Mouse (Mus musculus) kidney, embryonic 14.5 days (tissue): Measurements from ENCODE around the gene Rims3. TPM values are rescaled to one million over a fixed set of nuclear protein-coding genes. Genes with fewer than 3 reads are reported as not detected.

Experiments
- ATAC-seq: fragments of 200-750 bp; cut with Nextera tagmentation; 2 replicates; pipeline ENCODE4 v1.8.0; 2017; ENCODE audit warnings: moderate number of reproducible peaks, mild to moderate bottlenecking, moderate TSS enrichment, moderate library complexity; ENCODE audit not compliant: low FRiP score, low TSS enrichment
- H3K27ac ChIP-seq: fragments of 300-500 bp; sonication (generic); 2 replicates; pipeline ENCODE4 v1.5.1; 2014; ENCODE audit warnings: low read depth, mild to moderate bottlenecking, low read length, moderate library complexity, mixed read lengths
- H3K27me3 ChIP-seq: fragments of 300-500 bp; sonication (generic); 2 replicates; pipeline ENCODE4 v1.6.1; 2014; ENCODE audit warnings: mild to moderate bottlenecking, low read length; ENCODE audit not compliant: control insufficient read depth, insufficient read depth
- H3K36me3 ChIP-seq: fragments of 300-500 bp; sonication (generic); 2 replicates; pipeline ENCODE4 v1.6.1; 2014; ENCODE audit warnings: low read length, mixed read lengths; ENCODE audit not compliant: control insufficient read depth, insufficient read depth
- H3K4me1 ChIP-seq: fragments of 300-500 bp; sonication (generic); 2 replicates; pipeline ENCODE4 v1.6.1; 2014; ENCODE audit warnings: low read length, mixed read lengths; ENCODE audit not compliant: control insufficient read depth, insufficient read depth
- H3K4me2 ChIP-seq: fragments of 300-500 bp; sonication (generic); replicated peaks from 2 replicates; pipeline ENCODE4 v1.6.1; 2014; ENCODE audit warnings: low read depth, mild to moderate bottlenecking, low read length
- H3K4me3 ChIP-seq: fragments of 300-500 bp; sonication (generic); 2 replicates; pipeline ENCODE4 v1.5.1; 2014; ENCODE audit warnings: mild to moderate bottlenecking, low read length
- H3K9ac ChIP-seq: fragments of 300-500 bp; sonication (generic); 2 replicates; pipeline ENCODE4 v1.6.1; 2014; ENCODE audit warnings: low read depth, mild to moderate bottlenecking, low read length, moderate library complexity
- H3K9me3 ChIP-seq: fragments of 300-500 bp; sonication (generic); 2 replicates; pipeline ENCODE4 v1.6.1; 2016; ENCODE audit warnings: low read length; ENCODE audit not compliant: control insufficient read depth
- WGBS: fragments of 180-500 bp; shearing (Covaris S2); extraction: QIAGEN DNeasy Blood & Tissue Kit; methylation state at CpG from one replicate; pipeline ENCODE4 v1.1.7; 2014; 5-methylcytosine and 5-hydroxymethylcytosine counted together
- polyA plus RNA-seq: library from polyadenylated mRNA; unstranded; fragments of >200 nt; fragmentation: Nextera tagmentation; extraction: Ambion mirVana; gene quantifications from 2 replicates; pipeline ENCODE4 v1.2.1, GENCODE M21; 2014

The Rims3 gene
- polyA plus RNA-seq, result 0.21 and 0.31 TPM in 2 replicates

DNA sequence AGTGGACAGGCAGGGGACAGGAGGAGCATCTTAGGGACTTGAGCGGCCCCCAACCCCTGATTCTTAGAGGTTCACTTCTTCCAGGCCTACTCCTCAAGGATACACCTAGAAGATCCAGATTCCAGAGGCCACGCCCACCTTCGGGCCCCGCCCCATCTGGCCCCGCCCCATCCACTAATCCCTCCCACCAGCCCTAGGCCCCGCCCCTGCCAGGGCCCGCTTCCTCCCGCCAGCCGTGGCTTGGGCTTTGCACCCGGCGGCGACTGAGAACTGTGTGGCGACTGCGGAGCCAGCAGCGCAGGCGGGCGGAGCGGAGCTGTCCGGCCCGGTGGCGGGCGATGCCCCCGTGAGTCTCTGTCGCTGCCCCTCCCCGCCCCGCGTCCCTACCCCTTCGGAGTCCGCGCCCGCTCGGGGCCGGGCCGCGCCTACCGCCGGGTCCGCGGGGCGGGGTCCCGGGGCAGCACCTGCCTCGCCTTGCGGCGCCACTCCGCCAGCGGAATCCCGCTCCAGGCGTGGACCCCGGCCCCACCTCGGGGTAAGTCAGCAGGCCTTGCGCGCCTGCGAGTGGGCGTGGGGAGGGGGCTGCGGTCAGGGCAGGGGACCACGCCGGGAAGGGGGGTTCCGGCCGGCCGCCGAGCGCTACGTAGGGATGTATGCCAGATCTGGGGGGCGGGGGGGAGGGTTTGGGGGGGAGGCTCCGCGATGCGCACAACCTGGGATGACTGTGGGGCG lies at the start of gene Rims3:
Gene Rims3, plus strand, starts transcription at position 229 of the 732 bp plus-strand sequence.
- 2% methylated on average over 57 of the region's 68 CpGs for whole genome bisulfite sequencing
- Histone ChIP-seq H3K9ac (peak within 1 kb of the TSS; percentile 69), H3K4me3 (peak within 1 kb of the TSS; percentile 63), H3K27ac (no peak within 1 kb of the TSS), H3K27me3 (peaks cover 39% of the 10 kb centered on the region), H3K4me1 (0 out of 2 replicates have a peak, but pooled peaks cover 4% of the 10 kb centered on the region), H3K9me3 (no peaks in the 10 kb centered on the region), H3K36me3 (no peaks in the 10 kb centered on the region), H3K4me2 (peak within 1 kb of the TSS; percentile 97)
- peak; percentile 85 for ATAC-seq

DNA sequence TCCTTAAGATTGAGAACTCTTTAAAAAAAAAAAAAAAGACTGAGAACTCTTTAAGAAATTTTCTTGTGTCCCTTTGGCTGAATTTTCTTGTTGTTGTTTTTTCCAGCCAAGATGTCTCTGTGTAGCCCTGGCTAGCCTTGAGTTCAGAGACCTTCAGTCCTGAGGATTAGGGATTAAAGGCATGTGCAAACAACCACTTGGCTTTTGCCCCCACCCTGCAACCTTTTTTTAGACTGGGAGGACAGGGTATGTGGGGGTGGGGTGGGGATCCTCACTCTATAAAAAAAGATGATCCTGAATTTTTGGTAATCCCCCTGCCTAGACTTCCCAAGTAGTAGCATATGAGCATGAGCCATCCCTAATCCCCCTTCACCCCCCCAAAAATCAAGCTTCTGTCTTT lies 48.8 kb upstream of the Rims3 start:
- Histone ChIP-seq H3K27me3 (no peaks in the 10 kb centered on the region), H3K9ac (no peak overlapping the region), H3K4me2 (no peak overlapping the region), H3K36me3 (peaks cover 4% of the 10 kb centered on the region), H3K9me3 (no peaks in the 10 kb centered on the region), H3K27ac (no peak overlapping the region), H3K4me1 (0 out of 2 replicates have a peak, but pooled peaks cover 6% of the 10 kb centered on the region), H3K4me3 (no peak overlapping the region)
- ATAC-seq, result no peak

DNA sequence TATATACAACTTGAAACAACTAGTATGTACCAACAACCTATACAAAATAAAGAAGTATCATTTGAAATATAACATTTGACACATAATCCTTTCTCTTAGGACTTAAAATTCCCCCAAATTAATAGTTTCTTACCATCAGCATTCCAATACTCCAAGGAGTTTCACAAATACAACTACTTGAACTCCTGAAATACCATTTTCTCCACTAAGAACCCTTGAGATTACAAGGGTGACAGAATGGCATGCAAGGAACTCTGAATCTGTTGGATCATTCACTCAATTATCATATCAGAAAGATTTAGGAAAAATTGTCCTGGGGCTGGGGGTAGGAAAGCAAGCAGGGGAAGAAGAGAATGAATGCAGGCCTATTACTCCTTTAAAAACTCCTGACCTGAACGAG lies 40.9 kb upstream of the Rims3 start:
- peak overlapping the region; percentile 66; the same call in 1 of the 2 replicates for H3K9ac ChIP-seq
- peak overlapping the region; percentile 63 for H3K4me3 ChIP-seq
- H3K4me2 ChIP-seq, result peak overlapping the region; percentile 51
- H3K27ac ChIP-seq, result peak overlapping the region; percentile 78
- H3K9me3 ChIP-seq, result no peaks in the 10 kb centered on the region
- ATAC-seq, result no peak
- H3K27me3 ChIP-seq, result no peaks in the 10 kb centered on the region
- peaks cover 35% of the 10 kb centered on the region for H3K4me1 ChIP-seq
- H3K36me3 ChIP-seq, result no peaks in the 10 kb centered on the region
- 13% methylated on average over 1 of the region's 1 CpGs for WGBS

DNA sequence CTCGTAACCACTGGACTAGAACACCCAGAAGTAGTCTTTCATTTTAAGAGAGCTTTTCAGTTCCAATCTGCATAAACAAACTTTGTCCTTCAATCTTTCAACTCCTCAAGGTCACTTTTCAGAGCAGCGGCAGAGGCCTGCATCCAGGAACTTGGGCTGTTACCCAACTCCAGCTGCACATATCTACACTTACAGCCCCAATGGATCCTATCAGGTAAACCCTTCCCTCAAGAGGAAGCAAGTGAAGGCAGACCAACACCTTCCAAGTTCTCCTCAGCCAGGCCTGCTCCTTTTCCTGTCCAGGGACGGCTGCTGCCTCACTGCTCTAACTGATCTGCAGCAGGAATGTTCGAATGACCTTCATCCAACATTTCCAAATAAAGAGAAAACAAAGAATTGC lies 40.4 kb upstream of the Rims3 start:
- ATAC-seq, result no peak
- Histone ChIP-seq H3K27me3 (no peaks in the 10 kb centered on the region), H3K4me2 (peak overlapping the region; percentile 51), H3K36me3 (no peaks in the 10 kb centered on the region), H3K9ac (peak overlapping the region; percentile 66), H3K9me3 (no peaks in the 10 kb centered on the region), H3K4me1 (peaks cover 35% of the 10 kb centered on the region), H3K4me3 (peak overlapping the region; percentile 63), H3K27ac (peak overlapping the region; percentile 78)
- WGBS, result 21% methylated on average over 4 of the region's 4 CpGs

DNA sequence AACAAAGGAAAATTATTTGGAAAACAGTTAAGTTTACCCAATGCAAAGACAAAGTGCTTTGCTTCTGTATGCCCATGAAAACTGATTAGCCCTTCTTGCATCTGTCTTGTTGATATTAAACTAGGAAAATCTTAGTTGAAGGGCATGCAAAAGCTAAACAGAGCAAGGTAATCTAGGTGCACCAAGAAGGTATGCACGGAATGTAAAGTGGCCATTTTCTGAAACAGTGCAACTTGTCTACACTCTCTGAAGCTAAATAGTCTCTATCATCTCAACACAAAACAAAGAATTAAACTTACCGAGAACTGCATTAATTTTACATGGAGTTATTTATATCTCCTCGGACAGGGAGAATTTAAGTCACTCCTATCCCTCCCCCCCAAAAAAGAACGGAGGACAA lies 39.5 kb upstream of the Rims3 start:
- WGBS, result 3% methylated on average over 4 of the region's 4 CpGs
- peak overlapping the region; percentile 89 for H3K27ac ChIP-seq
- H3K9ac ChIP-seq, result peak overlapping the region; percentile 66
- H3K4me1 ChIP-seq, result peaks cover 29% of the 10 kb centered on the region
- no peaks in the 10 kb centered on the region for H3K36me3 ChIP-seq
- H3K9me3 ChIP-seq, result no peaks in the 10 kb centered on the region
- peak overlapping the region; percentile 63 for H3K4me3 ChIP-seq
- no peaks in the 10 kb centered on the region for H3K27me3 ChIP-seq
- ATAC-seq, result 0 out of 2 replicates have a peak, but pooled peaks have one; percentile 4
- peak overlapping the region; percentile 51 for H3K4me2 ChIP-seq

DNA sequence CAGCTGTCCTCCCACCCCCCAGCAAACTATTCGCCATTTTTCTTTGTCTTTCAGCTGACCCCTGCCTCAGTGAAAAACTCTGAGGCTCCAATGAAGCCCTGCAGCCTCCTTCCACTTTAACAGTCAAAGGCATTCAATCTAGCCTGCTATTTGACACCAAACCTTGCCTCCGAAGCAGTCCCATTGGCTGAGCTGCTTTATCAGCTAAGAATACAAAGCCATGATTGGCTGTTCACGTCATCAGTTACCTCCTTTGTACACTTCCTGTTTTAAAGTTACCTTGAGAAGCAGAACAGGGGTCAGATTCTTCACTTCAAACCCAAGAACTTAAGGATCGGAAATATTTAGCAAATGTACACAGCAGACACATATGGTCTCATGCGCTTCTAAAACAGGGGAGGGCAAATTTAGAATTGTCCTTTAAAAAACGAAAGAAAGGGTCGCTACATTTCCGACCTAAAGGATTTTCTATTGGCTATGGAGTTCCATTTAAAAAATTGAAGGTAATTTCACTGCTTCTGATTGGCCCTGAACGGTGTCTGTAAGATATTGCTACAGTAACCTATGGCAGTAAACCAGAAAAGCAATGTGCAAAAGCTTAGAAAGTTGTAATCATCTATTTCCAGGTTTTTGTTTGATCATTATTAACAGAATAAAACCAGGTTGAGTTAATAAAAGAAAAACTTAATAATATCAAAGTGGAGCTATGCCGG lies 38.8 kb upstream of the Rims3 start:
- peaks cover 29% of the 10 kb centered on the region for H3K4me1 ChIP-seq
- peak; percentile 97 for ATAC-seq
- H3K36me3 ChIP-seq, result no peaks in the 10 kb centered on the region
- no peaks in the 10 kb centered on the region for H3K27me3 ChIP-seq
- peak overlapping the region; percentile 51 for H3K4me2 ChIP-seq
- WGBS, result 8% methylated on average over 10 of the region's 10 CpGs
- peak overlapping the region; percentile 63 for H3K4me3 ChIP-seq
- H3K9ac ChIP-seq, result peak overlapping the region; percentile 66
- H3K9me3 ChIP-seq, result no peaks in the 10 kb centered on the region
- peak overlapping the region; percentile 89 for H3K27ac ChIP-seq

DNA sequence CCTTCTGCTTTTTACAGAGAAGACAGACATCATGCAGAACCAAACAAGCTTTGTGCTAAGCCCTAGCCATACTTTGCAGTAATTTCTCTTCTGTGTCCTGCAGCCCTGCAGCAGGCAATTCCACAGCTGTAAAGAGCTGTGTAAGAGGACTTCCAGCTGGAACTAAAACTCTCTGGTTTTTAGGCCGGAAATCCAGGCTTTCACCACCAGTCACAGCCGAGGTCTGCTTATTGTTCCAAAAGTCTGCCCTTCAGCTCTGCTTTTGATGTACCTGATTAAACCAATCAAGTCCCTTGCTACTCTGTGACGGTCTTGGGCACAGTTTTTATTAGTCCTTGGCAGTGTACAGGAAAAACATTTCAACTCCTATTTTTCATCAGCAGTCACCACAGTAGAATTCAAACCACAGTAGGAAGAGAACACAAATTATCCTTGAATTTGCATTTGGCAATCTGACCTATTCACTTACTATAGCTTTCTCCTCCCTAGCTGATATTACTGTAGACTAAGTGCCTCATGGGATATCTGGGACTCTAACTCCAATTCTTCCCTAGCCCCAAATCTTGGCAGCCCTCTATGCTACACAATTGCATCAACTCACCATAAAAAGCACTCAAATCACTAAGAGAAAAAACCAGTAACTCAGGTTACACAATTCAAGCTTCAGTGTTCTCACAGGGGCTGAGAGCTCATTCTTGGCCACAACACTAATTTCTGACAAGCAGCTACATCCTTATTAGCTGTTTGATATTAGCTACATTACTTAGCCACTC lies 37.4 kb upstream of the Rims3 start:
- H3K4me3 ChIP-seq, result no peak overlapping the region; the same call in 1 of the 2 replicates
- no peaks in the 10 kb centered on the region for H3K36me3 ChIP-seq
- WGBS, result 19% methylated on average over 3 of the region's 3 CpGs
- ATAC-seq, result no peak
- peaks cover 26% of the 10 kb centered on the region for H3K4me1 ChIP-seq
- H3K27ac ChIP-seq, result peak overlapping the region; percentile 63
- H3K9ac ChIP-seq, result peak overlapping the region; percentile 14; the same call in 1 of the 2 replicates
- peak overlapping the region; percentile 4; the same call in 1 of the 2 replicates for H3K4me2 ChIP-seq
- no peaks in the 10 kb centered on the region for H3K9me3 ChIP-seq
- no peaks in the 10 kb centered on the region for H3K27me3 ChIP-seq

DNA sequence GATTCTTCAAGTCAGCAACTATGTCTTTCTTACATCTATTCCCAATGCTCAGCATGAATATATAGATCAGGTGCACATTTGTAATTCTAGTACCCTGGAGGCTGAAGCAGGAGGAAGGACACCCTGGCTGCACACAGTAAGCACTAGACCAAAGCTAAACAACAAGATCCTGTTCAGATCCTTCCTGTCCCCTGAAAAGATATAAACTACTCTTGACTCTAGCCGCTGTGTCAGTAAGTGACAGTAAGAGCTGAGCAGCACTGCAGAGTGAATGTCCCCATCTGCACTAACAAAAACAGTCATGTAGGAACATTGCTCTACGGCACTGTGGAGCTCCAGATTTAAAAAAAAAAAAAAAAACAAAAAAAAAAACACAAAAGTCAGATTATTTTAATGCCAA lies 36.7 kb upstream of the Rims3 start:
- H3K9me3 ChIP-seq, result no peaks in the 10 kb centered on the region
- H3K4me1 ChIP-seq, result peaks cover 19% of the 10 kb centered on the region
- no peak for ATAC-seq
- no peak overlapping the region for H3K4me2 ChIP-seq
- 41% methylated on average over 2 of the region's 2 CpGs for WGBS
- H3K27me3 ChIP-seq, result no peaks in the 10 kb centered on the region
- no peaks in the 10 kb centered on the region for H3K36me3 ChIP-seq
- no peak overlapping the region for H3K9ac ChIP-seq
- H3K27ac ChIP-seq, result no peak overlapping the region; the same call in 1 of the 2 replicates
- H3K4me3 ChIP-seq, result no peak overlapping the region
